Mouse (Mus musculus) granulocyte monocyte progenitor cell, adult 5-6 weeks (primary cell): ENCODE data around the gene Sarnp. TPM values are rescaled to one million over a fixed set of nuclear protein-coding genes. Genes with fewer than 3 reads are reported as not detected.

Source experiments
- ATAC-seq: replicated peaks from 2 replicates; pipeline ENCODE4 v1.8.0; 2016; ENCODE audit warnings: mild to moderate bottlenecking, moderate TSS enrichment, inconsistent platforms; ENCODE audit not compliant: poor library complexity, severe bottlenecking
- total RNA-seq, 2 experiments: library from RNA; stranded (forward) in 1 of 2; stranded (reverse) in 1 of 2; fragments of 200-712, 200-1000 nt in 1 of 2; fragments of >200 nt in 1 of 2; fragmentation: Nextera tagmentation in 1 of 2; gene quantifications; 2 replicates each; pipeline ENCODE4 v1.2.3; 2014 to 2017

The Sarnp gene
- total RNA-seq, 2 experiments from 2014 or later = 236 to 265 TPM

DNA sequence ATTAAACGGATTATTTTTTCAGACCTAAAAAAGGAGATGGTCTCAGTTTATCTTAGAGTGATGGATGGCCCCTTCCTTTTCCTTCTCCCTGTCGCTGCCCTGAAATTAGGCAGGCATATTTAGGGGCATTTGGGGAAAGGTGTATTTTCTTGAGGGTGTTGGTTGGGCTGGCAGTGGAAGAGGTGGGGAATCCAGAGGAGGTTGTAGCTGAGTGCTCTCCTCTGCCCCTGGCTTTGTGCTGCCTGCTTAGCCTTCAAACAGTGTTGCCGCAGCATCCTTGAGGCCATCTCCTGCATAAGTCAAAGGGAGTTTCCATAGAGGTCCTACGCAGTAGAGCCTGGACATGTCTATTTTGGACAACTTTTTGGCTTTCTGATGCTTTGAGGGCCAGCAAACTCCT is 95.7 kb downstream of the Sarnp start:
- ATAC-seq = no peak

- peak; percentile 58 for ATAC-seq
Measured at GRCm38 (mm10) chr10:128913219-128913618, 96.1 kb downstream of the Sarnp start.

DNA sequence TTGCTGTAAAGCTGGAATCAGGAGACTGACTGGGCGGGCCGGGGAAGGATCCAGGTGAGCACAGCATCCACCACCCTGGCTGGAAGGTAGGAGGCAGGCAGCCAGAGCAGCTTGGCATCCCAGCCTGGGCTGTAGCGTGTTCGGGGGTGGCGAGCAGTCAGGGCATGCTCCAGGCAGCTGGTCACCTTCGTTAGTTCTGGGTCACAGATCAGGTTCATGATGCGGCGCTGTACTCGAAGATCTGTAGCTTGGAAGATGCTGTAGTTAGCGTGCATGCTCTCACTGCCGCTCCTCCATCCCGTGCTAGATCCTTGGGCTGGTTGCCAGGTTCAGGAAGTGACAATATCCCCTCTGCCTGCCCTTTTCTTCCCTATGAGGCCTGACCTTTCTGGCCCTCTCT is 96.6 kb downstream of the Sarnp start:
- no peak for ATAC-seq

DNA sequence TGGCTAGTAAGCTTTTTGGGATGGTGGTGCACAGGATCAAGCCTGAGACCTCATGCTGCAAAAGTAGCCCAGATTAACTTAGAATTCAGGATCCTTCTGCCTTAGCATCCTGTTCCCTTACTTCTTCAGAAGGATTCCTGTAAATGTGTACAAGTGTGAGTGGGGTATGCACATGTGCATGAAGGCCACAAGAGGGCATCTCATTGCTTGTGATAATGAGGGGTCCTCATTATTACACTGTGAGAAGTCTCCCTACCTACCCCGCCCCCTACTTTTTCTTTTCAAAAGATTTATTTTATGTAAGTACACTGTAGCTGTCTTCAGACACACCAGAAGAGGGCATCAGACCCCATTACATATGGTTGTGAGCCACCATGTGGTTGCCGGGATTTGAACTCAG is 98.4 kb downstream of the Sarnp start:
- ATAC-seq = no peak

- no peak for ATAC-seq
Measured at GRCm38 (mm10) chr10:128916665-128917064, 99.5 kb downstream of the Sarnp start.

- no peak for ATAC-seq
Measured at GRCm38 (mm10) chr10:128917400-128917799, 100.3 kb downstream of the Sarnp start.

DNA sequence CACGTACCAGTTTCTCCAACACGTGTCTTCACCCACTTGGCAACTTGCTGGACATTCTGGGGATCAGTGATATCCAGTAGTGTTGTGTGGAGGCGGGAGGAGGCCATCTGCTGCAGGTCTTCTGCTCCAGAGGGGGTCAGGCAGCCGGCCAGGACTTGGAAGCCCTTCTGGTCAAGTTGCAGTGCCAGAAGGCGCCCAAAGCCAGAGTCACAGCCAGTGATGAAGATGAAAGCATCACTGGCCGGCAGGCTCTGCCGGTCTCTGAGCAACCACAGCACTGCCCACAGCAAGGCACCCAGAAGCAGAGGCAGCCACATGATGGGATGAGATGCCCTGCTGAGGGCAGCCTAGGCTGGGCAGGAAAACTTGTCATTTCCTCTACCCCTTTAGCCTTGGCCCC is 101.1 kb downstream of the Sarnp start:
- ATAC-seq = no peak

- ATAC-seq = no peak
Measured at GRCm38 (mm10) chr10:128919203-128919631, 102.1 kb downstream of the Sarnp start.

GRCm38 (mm10) chr10:128919966-128920365 is 102.8 kb downstream of the Sarnp start:
- no peak for ATAC-seq

DNA sequence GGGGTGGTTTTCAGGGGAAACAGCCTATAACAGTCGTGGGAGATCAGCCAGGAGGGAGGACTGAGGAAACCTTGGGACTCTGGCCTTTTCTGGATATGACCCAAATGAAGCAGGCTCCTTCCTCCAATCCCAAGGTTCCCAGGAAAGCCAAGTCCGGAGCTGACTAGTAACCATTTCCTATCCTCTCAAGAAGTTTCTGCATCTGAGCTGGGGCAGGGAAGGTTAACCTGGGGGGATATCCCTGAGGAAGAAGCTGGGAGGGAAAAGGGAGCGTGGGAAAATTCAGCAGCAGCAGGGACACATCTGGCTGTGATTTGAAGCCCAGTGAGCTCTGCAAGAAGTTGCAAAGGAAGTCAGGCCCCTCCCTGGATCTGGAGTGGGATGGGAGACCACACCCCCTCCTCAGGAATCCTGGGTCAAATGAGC is 103.6 kb downstream of the Sarnp start:
- no peak for ATAC-seq

GRCm38 (mm10) chr10:128921251-128921650 is 104.1 kb downstream of the Sarnp start:
- no peak for ATAC-seq

- no peak for ATAC-seq
Measured at GRCm38 (mm10) chr10:128921883-128922821, 105.0 kb downstream of the Sarnp start.

- no peak for ATAC-seq
Measured at GRCm38 (mm10) chr10:128922822-128923012, 105.6 kb downstream of the Sarnp start, which contains the start of gene Rdh5. TSS of gene Rdh5 (minus strand) at chr10:128922888.

- peak; percentile 94 for ATAC-seq
Measured at GRCm38 (mm10) chr10:128923013-128923691, 106.0 kb downstream of the Sarnp start.

GRCm38 (mm10) chr10:128923935-128924334 is 106.8 kb downstream of the Sarnp start, which contains the start of gene Bloc1s1:
TSS of gene Bloc1s1 (minus strand) at chr10:128924035.
- ATAC-seq = peak; percentile 2; the same call in 1 of the 2 replicates

Other genes starting within 250 kb of the Sarnp start
- 1.6 and 1.7 TPM in 2 replicates for gene Erbb3, start 227.7 kb upstream of the Sarnp start, total RNA-seq (2014; fragmentation: Nextera tagmentation)
- gene Erbb3, start 227.7 kb upstream of the Sarnp start, total RNA-seq (2017) = 1.4 and 1.8 TPM in 2 replicates
- 2,754 and 2,968 TPM in 2 replicates for gene Rps26, start 190.6 kb upstream of the Sarnp start, total RNA-seq (2014; fragmentation: Nextera tagmentation)
- gene Rps26, start 190.6 kb upstream of the Sarnp start, total RNA-seq (2017) = 1,150 and 1,165 TPM in 2 replicates
- 0.62 TPM in 1 of 2 replicates, not detected in the other for gene Ikzf4, start 171.3 kb upstream of the Sarnp start, total RNA-seq (2014; fragmentation: Nextera tagmentation)
- gene Ikzf4, start 171.3 kb upstream of the Sarnp start, total RNA-seq (2017) = not detected in 2 replicates
- gene Suox, start 143.3 kb upstream of the Sarnp start, total RNA-seq (2014; fragmentation: Nextera tagmentation) = 3.5 and 4.1 TPM in 2 replicates
- 5.9 and 8.1 TPM in 2 replicates for gene Suox, start 143.3 kb upstream of the Sarnp start, total RNA-seq (2017)
- 43.7 and 43.8 TPM in 2 replicates for gene Rab5b, start 121.1 kb upstream of the Sarnp start, total RNA-seq (2014; fragmentation: Nextera tagmentation)
- gene Rab5b, start 121.1 kb upstream of the Sarnp start, total RNA-seq (2017) = 45.7 and 58.0 TPM in 2 replicates
- 0.28 and 2.6 TPM in 2 replicates for gene Pmel, start 113.1 kb upstream of the Sarnp start, total RNA-seq (2014; fragmentation: Nextera tagmentation)
- gene Pmel, start 113.1 kb upstream of the Sarnp start, total RNA-seq (2017) = 0.52 and 1.6 TPM in 2 replicates
- 101 and 134 TPM in 2 replicates for gene Cdk2, start 112.3 kb upstream of the Sarnp start, total RNA-seq (2014; fragmentation: Nextera tagmentation)
- 60.3 and 73.1 TPM in 2 replicates for gene Cdk2, start 112.3 kb upstream of the Sarnp start, total RNA-seq (2017)
- gene Dgka, start 72.5 kb upstream of the Sarnp start, total RNA-seq (2014; fragmentation: Nextera tagmentation) = 13.2 and 15.8 TPM in 2 replicates
- 9.4 and 12.0 TPM in 2 replicates for gene Dgka, start 72.5 kb upstream of the Sarnp start, total RNA-seq (2017)
- 43.5 and 52.0 TPM in 2 replicates for gene Pym1, start 69.4 kb upstream of the Sarnp start, total RNA-seq (2014; fragmentation: Nextera tagmentation)
- 47.6 and 82.5 TPM in 2 replicates for gene Pym1, start 69.4 kb upstream of the Sarnp start, total RNA-seq (2017)
- gene Mmp19, start 26.4 kb upstream of the Sarnp start, total RNA-seq (2014; fragmentation: Nextera tagmentation) = 6.9 and 8.3 TPM in 2 replicates
- gene Mmp19, start 26.4 kb upstream of the Sarnp start, total RNA-seq (2017) = 14.9 and 15.6 TPM in 2 replicates
- gene Dnajc14, start 13.3 kb upstream of the Sarnp start, total RNA-seq (2014; fragmentation: Nextera tagmentation) = 16.5 and 17.5 TPM in 2 replicates
- gene Dnajc14, start 13.3 kb upstream of the Sarnp start, total RNA-seq (2017) = 23.8 and 30.7 TPM in 2 replicates
- 10.8 and 14.4 TPM in 2 replicates for gene Tmem198b, start 13.0 kb upstream of the Sarnp start, total RNA-seq (2014; fragmentation: Nextera tagmentation)
- gene Tmem198b, start 13.0 kb upstream of the Sarnp start, total RNA-seq (2017) = 3.4 and 3.6 TPM in 2 replicates
- gene Ormdl2, start 4.3 kb downstream of the Sarnp start, total RNA-seq (2014; fragmentation: Nextera tagmentation) = 33.9 and 84.1 TPM in 2 replicates
- gene Ormdl2, start 4.3 kb downstream of the Sarnp start, total RNA-seq (2017) = 82.4 and 147 TPM in 2 replicates
- gene Gdf11, start 74.4 kb downstream of the Sarnp start, total RNA-seq (2014; fragmentation: Nextera tagmentation) = 0.21 TPM in 1 of 2 replicates, not detected in the other
- gene Gdf11, start 74.4 kb downstream of the Sarnp start, total RNA-seq (2017) = 0.15 TPM in 1 of 2 replicates, not detected in the other
- 139 and 203 TPM in 2 replicates for gene Cd63, start 83.7 kb downstream of the Sarnp start, total RNA-seq (2014; fragmentation: Nextera tagmentation)
- 123 and 185 TPM in 2 replicates for gene Cd63, start 83.7 kb downstream of the Sarnp start, total RNA-seq (2017)
- 2.0 and 9.5 TPM in 2 replicates for gene Rdh5, start 105.6 kb downstream of the Sarnp start, total RNA-seq (2014; fragmentation: Nextera tagmentation)
- 2.4 TPM in 1 of 2 replicates, not detected in the other for gene Rdh5, start 105.6 kb downstream of the Sarnp start, total RNA-seq (2017)
- gene Bloc1s1, start 106.7 kb downstream of the Sarnp start, total RNA-seq (2014; fragmentation: Nextera tagmentation) = 124 and 140 TPM in 2 replicates
- 71.3 and 86.4 TPM in 2 replicates for gene Bloc1s1, start 106.7 kb downstream of the Sarnp start, total RNA-seq (2017)
- not detected in 2 replicates for gene Itga7, start 116.5 kb downstream of the Sarnp start, total RNA-seq (2014; fragmentation: Nextera tagmentation)
- not detected in 2 replicates for gene Itga7, start 116.5 kb downstream of the Sarnp start, total RNA-seq (2017)
- not detected in 2 replicates for gene Mettl7b, start 143.7 kb downstream of the Sarnp start, total RNA-seq (2014; fragmentation: Nextera tagmentation)
- gene Mettl7b, start 143.7 kb downstream of the Sarnp start, total RNA-seq (2017) = not detected in 2 replicates
- gene Olfr9, start 172.1 kb downstream of the Sarnp start, total RNA-seq (2014; fragmentation: Nextera tagmentation) = not detected in 2 replicates
- gene Olfr9, start 172.1 kb downstream of the Sarnp start, total RNA-seq (2017) = not detected in 2 replicates
- not detected in 2 replicates for gene Olfr763, start 193.5 kb downstream of the Sarnp start, total RNA-seq (2014; fragmentation: Nextera tagmentation)
- gene Olfr763, start 193.5 kb downstream of the Sarnp start, total RNA-seq (2017) = not detected in 2 replicates
- gene Olfr764-ps1, start 222.6 kb downstream of the Sarnp start, total RNA-seq (2014; fragmentation: Nextera tagmentation) = not detected in 2 replicates
- gene Olfr764-ps1, start 222.6 kb downstream of the Sarnp start, total RNA-seq (2017) = not detected in 2 replicates
- not detected in 2 replicates for gene Olfr765, start 232.7 kb downstream of the Sarnp start, total RNA-seq (2014; fragmentation: Nextera tagmentation)
- gene Olfr765, start 232.7 kb downstream of the Sarnp start, total RNA-seq (2017) = not detected in 2 replicates